Mouse (Mus musculus) adrenal gland, postnatal 14 days (tissue): ENCODE measurements at regions not wholly inside any gene's neighbourhood (a gene's known extent, or its start where the extent isn't known, plus 50 kb on each side); places are given as distances from the start of the nearest gene placed in this dataset.

Source experiments
- DNase-seq: peaks from one replicate; pipeline ENCODE4 v3.0.0; 2021; ENCODE audit warnings: mixed read lengths

DNA sequence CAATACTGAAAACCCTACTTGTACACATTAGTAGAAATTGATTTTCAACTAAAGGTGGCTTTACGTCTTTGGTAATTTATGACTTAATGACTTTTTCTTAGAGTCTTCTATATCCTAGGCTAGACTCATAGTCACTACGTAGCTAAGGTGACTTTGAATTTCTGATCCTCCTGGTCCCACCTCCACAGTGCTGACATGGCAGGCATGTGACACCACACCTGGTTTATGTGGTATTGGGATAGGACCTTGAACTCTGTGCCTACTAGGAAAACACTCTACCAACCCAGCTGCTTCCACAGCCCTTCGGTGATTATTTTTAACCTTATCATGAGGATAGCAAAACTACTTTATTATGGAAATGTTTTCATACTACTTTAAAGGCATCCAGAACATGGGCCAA lies 51.5 kb upstream of the D7Ertd443e start:
- DNase-seq, result no peak

GRCm38 (mm10) chr7:134439281-134439680 lies 53.8 kb upstream of the D7Ertd443e start:
- no peak for DNase-seq

DNA sequence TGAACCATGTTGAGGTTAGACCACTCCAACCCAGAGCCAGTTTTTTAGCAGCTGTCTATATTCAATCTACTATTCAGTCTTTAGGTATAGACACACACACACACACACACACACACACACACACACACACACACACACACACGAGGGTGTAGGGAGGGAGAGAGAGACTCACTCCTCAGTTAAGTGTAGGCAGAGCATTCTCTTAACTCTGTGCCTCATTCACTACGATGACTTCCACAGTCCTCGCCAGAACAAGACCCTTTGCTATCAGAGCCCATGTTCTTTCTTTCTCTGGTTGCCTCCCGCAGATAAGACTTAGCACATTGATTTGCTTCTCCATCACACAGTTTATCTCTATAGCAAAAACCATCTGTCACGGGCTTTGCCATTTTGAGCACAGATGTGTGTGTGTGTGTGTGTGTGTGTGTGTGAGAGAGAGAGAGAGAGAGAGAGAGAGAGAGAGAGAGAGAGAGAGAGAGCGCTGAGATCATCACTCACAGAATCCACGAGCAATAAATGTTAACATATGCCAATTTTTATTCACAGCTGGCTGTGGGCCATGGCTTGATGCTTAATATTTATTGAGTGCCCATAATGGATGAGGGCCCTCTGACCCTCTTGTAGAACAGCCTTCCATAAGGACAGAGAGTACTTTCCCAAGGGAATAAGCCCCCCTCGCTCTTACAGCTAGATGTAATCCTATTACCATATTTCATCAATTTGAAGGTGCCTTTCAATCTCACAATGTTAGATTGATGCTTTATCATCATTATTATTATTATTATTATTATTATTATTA lies 59.7 kb upstream of the D7Ertd443e start:
- no peak for DNase-seq

DNA sequence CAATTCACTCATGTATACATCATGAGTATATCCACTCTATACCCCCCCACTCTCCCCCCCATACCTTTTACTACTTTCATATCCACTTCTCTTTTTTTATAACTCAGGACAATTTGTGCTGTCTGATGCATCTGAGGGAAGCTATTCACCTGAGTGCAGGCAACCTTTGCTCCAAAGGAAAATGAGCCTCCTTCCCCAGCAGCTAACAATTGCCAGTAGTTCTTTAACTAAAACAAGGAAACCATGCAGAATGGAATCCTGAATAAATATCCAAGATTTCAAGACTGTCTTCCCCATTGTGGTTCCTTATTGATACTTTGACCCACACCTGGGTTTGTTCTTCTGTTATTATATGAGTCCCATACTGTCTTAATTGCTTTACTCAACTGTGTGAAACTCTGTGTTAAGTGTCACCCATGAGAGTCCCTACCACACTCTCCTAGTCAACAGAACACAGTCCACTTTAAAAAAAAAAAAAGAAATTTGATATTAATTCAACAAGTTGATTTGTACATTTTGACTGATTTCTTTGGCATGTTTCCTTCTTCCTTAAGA lies 62.3 kb upstream of the D7Ertd443e start:
- no peak for DNase-seq

DNA sequence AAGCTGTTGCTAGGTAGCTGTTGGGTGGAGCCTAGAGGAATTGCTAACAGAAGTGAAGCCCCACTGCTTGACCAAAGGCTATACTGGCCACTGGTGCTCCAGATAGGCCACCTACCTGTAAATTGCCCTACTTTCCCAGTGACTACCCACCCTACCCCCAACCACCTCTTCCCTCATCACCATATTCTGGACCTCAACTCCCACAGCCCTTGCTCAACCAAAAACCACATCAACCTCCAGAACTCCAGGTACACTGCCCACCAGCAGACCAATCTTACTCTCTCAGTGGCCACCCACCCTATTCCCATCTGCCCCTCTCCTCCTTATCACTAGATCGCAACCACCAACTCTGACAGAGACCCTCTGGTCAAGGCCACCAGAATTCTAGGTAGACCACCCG lies 63.4 kb upstream of the D7Ertd443e start:
- DNase-seq, result no peak

- no peak for DNase-seq
These were observed 77.2 kb upstream of the D7Ertd443e start for GRCm38 (mm10) chr7:134462677-134463076.

DNA sequence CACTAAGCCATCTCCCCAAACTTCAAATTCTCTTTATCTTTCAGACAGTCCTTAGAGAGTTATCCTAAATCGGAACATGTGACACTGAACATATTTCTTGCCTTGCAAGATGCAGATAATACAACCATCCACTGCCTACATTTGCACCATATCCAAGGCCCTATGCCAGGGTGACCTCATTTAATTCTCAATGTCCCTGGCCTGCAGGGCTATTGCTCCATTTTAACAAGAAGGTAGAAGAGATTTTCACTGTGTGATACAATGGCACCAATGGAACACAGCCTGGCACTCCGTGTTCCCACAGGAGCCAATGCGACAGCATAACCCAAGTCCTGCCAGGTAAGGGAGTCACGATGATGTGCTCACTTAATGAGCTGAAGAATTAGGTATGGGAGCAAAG lies 77.9 kb upstream of the D7Ertd443e start:
- no peak for DNase-seq

DNA sequence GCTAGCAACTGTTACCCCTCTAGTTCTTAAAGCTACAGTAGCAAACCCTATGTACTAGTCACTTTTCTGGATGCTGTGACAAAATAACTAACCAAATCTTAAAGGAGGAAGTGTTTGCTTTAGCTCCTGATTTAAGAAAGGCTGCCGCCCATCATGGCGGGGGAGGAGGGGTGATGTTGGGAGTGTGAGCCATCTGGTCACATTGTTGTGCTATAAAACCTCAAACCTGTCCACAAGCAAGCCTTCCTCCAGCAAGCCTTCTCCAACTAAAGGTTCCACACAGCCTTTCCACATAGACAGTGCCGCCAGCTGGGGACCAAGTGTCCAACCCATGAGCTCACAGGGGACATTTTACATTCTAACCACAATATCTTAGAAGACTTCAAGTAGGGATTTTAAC lies 81.8 kb upstream of the D7Ertd443e start:
- no peak for DNase-seq

DNA sequence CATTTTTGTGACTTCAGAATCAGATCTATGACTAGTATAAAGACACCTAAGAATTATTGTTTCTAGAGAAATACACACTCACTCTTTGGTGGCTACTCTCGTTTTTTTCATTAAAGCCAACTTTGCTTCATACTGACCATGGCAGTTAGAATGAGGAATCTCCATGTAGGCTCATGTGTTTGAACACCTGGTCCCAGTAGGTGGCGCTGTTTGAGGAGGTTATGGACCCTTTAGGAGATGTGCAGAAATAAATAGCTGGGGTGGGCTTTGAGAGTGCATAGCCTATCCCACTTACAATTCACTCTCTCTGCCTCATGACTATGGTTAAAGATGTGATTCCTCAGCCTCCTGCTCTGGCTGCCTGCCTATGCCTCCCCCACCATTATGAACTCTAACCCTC lies 85.8 kb upstream of the D7Ertd443e start:
- DNase-seq, result peak; percentile 63

DNA sequence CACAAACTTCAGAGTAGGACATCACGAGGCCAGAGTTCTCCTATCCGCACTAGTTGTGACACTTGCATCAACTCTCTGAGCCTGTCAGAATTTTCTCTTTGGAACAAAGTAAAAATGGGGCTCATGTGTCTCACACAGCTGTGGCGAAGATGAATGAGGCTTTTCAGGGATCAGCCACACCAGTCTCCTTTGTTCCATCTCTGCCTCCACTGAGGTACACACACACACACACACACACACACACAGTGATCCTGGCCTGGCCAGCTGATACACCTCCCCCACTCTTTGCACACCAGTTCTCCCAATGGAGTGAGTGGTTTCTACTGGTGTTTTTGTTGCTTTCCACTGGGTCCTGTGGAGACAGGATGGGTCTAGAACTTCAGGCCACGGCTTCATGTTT lies 105.9 kb upstream of the D7Ertd443e start:
- no peak for DNase-seq

DNA sequence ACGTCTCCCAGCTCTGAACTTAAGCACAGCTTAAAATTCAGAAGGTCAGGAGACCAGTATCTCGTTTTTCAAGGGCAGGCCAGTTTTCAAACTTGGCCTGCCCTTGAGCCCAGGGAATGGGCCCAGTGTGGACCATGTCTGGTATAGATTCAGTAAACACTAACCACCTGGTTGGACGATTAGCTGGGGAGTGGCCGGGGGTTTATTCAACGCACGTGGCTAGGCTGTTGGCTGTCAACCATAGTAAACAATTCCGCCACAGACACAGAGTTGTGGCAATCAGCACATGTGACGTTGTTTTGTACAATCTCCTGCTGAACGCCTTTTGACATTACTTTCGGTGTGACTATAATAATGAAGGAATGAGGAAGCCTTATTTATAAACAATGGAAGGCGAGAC lies 111.8 kb upstream of the D7Ertd443e start:
- no peak for DNase-seq

GRCm38 (mm10) chr7:134497870-134498269 lies 112.4 kb upstream of the D7Ertd443e start:
- DNase-seq, result no peak

GRCm38 (mm10) chr7:134498716-134499115 lies 113.3 kb upstream of the D7Ertd443e start:
- peak; percentile 16 for DNase-seq

GRCm38 (mm10) chr7:134499429-134499828 lies 114.0 kb upstream of the D7Ertd443e start:
- DNase-seq, result no peak

- no peak for DNase-seq
These were observed 114.7 kb upstream of the D7Ertd443e start for GRCm38 (mm10) chr7:134500210-134500609.

GRCm38 (mm10) chr7:134501079-134501478 lies 115.6 kb upstream of the D7Ertd443e start:
- DNase-seq, result peak; percentile 24

DNA sequence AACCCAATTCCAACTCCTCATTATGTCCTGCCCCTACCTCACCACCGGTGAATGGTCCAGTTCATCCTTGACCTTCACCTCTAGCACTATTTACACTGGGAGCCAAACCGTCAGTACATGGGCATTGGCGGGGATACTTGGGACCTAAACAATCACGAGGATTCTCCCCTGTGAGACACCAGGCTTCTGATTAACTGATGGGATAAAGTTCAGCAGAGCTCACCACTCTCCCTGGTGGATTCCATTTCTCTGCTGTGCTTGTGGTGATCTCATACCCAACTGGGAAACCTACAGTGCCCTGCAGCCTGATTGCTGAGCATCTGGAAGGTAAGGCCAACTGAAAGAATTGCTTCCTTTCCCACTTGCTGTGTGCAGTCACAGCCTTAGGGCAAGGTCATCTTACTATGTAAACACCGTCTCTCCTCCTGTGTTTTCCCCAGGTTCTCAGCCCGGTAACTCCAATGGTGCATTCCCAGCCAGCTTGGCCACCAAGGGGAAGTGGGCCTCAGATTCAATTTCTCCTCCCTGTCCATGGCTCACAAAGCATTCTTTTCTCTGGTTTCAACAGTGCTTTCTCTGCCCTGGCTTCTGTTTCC lies 125.0 kb upstream of the D7Ertd443e start:
- DNase-seq, result no peak

DNA sequence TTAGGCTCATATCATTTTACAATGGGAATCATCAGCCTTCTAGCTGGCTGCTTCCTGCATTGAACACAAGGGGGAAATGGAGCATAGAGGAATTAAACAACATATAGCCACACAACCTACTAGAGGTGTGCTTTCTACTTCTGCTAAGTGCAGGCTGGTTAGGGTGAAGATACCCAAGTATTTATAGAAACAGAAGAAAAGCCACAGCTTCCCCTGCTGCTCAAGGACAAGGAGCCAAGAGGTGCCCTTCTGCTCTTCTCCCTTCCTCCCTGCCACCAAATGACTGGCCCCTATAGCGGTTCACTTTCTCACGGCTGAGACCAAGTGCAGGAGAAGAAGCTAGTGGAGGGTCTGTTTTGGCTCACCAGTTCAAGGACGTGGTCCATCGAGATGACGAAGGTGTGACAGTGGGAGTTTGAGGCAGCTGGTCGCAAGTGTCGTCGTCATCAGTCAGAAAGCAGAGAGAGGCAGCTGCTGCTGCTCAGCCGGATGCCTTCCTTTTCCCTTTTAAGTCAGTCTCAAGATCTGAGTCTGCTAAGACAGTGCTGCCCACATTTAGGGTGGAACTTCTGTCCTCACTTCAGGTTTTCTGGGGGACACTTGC lies 134.0 kb upstream of the D7Ertd443e start:
- DNase-seq, result no peak

DNA sequence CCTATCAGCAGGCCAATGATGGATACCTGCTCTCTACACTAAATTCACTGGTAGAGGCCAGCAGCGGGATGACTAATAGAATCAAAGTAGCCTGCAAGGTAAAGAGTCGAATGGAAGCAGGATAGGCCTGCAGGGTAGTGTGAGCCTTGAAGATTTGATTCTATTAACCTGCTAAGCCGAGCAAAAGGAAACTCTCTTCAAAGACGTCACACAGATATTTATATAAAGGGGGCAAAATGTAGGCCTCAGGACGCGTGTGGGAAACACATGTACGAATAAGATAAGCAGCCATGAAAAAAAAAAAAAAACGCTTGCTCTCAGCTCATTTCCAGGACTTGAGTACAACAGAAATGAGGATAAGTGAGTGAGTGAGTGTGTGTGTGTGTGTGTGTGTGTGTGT lies 138.4 kb upstream of the D7Ertd443e start:
- DNase-seq, result no peak

DNA sequence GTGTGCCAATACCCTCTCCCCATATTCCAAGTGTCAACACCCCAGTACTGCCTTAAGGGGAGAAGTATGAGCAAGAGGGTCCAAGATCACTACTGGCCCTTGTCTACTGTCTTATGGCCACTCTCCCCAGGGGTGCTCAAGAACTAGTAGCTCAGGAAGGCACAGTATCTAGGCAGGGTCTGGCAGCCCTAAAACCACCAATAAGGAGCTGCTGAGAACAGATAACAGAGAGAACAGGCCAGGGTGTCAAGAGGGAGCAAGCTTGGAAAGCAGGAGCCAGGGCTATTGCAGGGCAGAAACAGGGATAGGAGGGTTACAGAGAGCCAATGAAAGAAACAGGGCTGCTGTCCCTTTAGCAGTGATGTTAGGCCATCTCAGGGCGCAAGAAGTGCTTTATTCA lies 139.6 kb upstream of the D7Ertd443e start:
- DNase-seq, result no peak

GRCm38 (mm10) chr7:134525461-134525860 lies 140.0 kb upstream of the D7Ertd443e start:
- DNase-seq, result no peak

- peak; percentile 10 for DNase-seq
These were observed 141.9 kb upstream of the D7Ertd443e start for GRCm38 (mm10) chr7:134527351-134527750.

GRCm38 (mm10) chr7:134528026-134528425 lies 142.4 kb upstream of the Dock1 start:
- peak; percentile 15 for DNase-seq
